Mouse (Mus musculus) lung, postnatal 4 days (tissue): ENCODE results near the gene Nckap1l.
A peak's percentile ranks its signal among the peaks of the same experiment; 100 is the strongest.

ENCODE experiments used
- DNase-seq, 2 experiments: peaks; one replicate each; pipeline ENCODE4 v3.0.0; 2021

Gene Nckap1l

GRCm38 (mm10) chr15:103501186-103501585 lies 47.6 kb downstream of the Nckap1l start:
- DNase-seq, result no peak

GRCm38 (mm10) chr15:103502435-103503250 lies 49.0 kb downstream of the Nckap1l start, which contains the start of gene Pde1b:
Gene Pde1b (plus strand): TSS chr15:103503034.
- peak; percentile 66 to 74 for DNase-seq

- DNase-seq, result no peak
Observed at GRCm38 (mm10) chr15:103503251-103503600, 49.6 kb downstream of the Nckap1l start.

- DNase-seq, result no peak
Observed at GRCm38 (mm10) chr15:103503660-103504059, 50.1 kb downstream of the Nckap1l start.

GRCm38 (mm10) chr15:103509317-103509716 lies 55.7 kb downstream of the Nckap1l start:
- no peak for DNase-seq

GRCm38 (mm10) chr15:103511652-103512051 lies 58.1 kb downstream of the Nckap1l start:
- no peak for DNase-seq

GRCm38 (mm10) chr15:103513621-103514031 lies 60.0 kb downstream of the Nckap1l start:
- no peak for DNase-seq

- peak; percentile 78 to 79 for DNase-seq
Observed at GRCm38 (mm10) chr15:103514119-103514518, 60.5 kb downstream of the Nckap1l start.

- DNase-seq, result no peak
Observed at GRCm38 (mm10) chr15:103514914-103515313, 61.3 kb downstream of the Nckap1l start.

- no peak for DNase-seq
Observed at GRCm38 (mm10) chr15:103518600-103519385, 65.2 kb downstream of the Nckap1l start.

- no peak for DNase-seq
Observed at GRCm38 (mm10) chr15:103519386-103520378, 66.1 kb downstream of the Nckap1l start.

GRCm38 (mm10) chr15:103522458-103523099 lies 69.0 kb downstream of the Nckap1l start:
- DNase-seq, result peak; percentile 16 to 53

- DNase-seq, result no peak
Observed at GRCm38 (mm10) chr15:103523156-103523555, 69.6 kb downstream of the Nckap1l start.

GRCm38 (mm10) chr15:103530372-103530771 lies 76.8 kb downstream of the Nckap1l start:
- peak in 1 of 2 experiments; percentile 54 for DNase-seq

- DNase-seq, result no peak
Observed at GRCm38 (mm10) chr15:103534054-103534620, 80.5 kb downstream of the Nckap1l start.

GRCm38 (mm10) chr15:103535030-103535429 lies 81.4 kb downstream of the Nckap1l start:
- DNase-seq, result no peak

- DNase-seq, result no peak
Observed at GRCm38 (mm10) chr15:103535786-103536185, 82.2 kb downstream of the Nckap1l start.

GRCm38 (mm10) chr15:103536456-103536855 lies 82.9 kb downstream of the Nckap1l start:
- DNase-seq, result no peak

- no peak for DNase-seq
Observed at GRCm38 (mm10) chr15:103537011-103537821, 83.6 kb downstream of the Nckap1l start.

GRCm38 (mm10) chr15:103537822-103538213 lies 84.2 kb downstream of the Nckap1l start, which contains the start of gene Ppp1r1a:
Gene Ppp1r1a (minus strand): TSS chr15:103538003.
- DNase-seq, result peak; percentile 40 to 61

- no peak for DNase-seq
Observed at GRCm38 (mm10) chr15:103539259-103539658, 85.7 kb downstream of the Nckap1l start.
